In the genomic region with DNA sequence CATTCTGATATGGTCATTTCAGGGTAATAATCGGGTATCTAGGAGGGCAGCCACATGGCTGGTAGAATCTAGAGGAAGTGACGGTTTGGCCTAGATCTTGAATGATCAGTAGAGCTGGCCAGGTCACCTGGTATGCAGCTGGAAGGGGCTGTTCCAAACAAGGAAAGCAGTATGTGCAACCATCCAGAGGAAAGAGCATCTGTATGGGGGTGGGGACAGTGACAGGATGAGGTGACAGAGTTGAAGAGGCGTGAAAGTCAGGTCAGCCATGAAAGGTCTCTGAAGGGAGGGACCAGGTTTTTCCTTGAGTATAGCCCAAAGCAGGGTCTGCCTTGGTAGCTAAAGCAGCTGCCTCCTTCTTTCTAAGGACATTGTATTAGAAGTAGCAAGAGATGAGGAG, we compare ENCODE assay signal across 15 mouse cellular contexts.
"Had no signal": no experiment of that assay in that cellular context is flagged by ENCODE, and none has a peak within 500 bp of the region (broad histone marks: within the 10 kb centered on the region; RNA-seq: fewer than 3 reads in every experiment).

No protein-coding gene starts in this region.

- H3K9me3 ChIP-seq: limb, embryonic 12.5 days; liver, embryonic 15.5 days; lung, embryonic 15.5 days; midbrain, embryonic 12.5 days had no signal

- DNase-seq: kidney, postnatal 10 days; layer of hippocampus, postnatal 36 days; liver; lung, postnatal 14 days; right cerebral cortex, postnatal 4 days; thymus, postnatal 4 days had no signal

- H3K36me3 ChIP-seq: limb, embryonic 12.5 days; liver, embryonic 15.5 days; lung, embryonic 15.5 days; midbrain, embryonic 12.5 days had no signal

- H3K4me2 ChIP-seq: limb, embryonic 12.5 days; liver, embryonic 15.5 days; lung, embryonic 15.5 days; midbrain, embryonic 12.5 days had no signal

- ATAC-seq: intestine, postnatal 0 days; midbrain, embryonic 16.5 days had no signal

- H3K27ac ChIP-seq: limb, embryonic 12.5 days; liver, embryonic 15.5 days; lung, embryonic 15.5 days; macrophage; midbrain, embryonic 12.5 days; stomach, postnatal 0 days had no signal

- H3K9ac ChIP-seq: limb, embryonic 12.5 days; liver, embryonic 15.5 days; lung, embryonic 15.5 days; midbrain, embryonic 12.5 days had no signal

- H3K27me3 ChIP-seq: limb, embryonic 12.5 days; liver, embryonic 15.5 days; lung, embryonic 15.5 days; midbrain, embryonic 12.5 days had no signal

- H3K4me1 ChIP-seq: limb, embryonic 12.5 days; liver, embryonic 15.5 days; lung, embryonic 15.5 days; megakaryocyte, embryonic 14.5 days; midbrain, embryonic 12.5 days had no signal

- H3K4me3 ChIP-seq: limb, embryonic 12.5 days; liver, embryonic 15.5 days; lung, embryonic 15.5 days; megakaryocyte, embryonic 14.5 days; midbrain, embryonic 12.5 days had no signal
